Mouse (Mus musculus) heart, postnatal 0 days (tissue): ENCODE results near the gene Kat6b. TPM values are rescaled to one million over a fixed set of nuclear protein-coding genes. Genes with fewer than 3 reads are reported as not detected.
A peak's percentile ranks its signal among the peaks of the same experiment; 100 is the strongest.

Source experiments
- ATAC-seq: fragments of 200-750 bp; cut with Nextera tagmentation; 2 replicates; pipeline ENCODE4 v1.8.0; 2017; ENCODE audit warnings: low read depth, moderate number of reproducible peaks, moderate library complexity; ENCODE audit not compliant: insufficient read depth
- DNase-seq: peaks from one replicate; pipeline ENCODE4 v3.0.0-alpha.2; 2016; ENCODE audit warnings: low spot score
- H3K27ac ChIP-seq: fragments of 300-500 bp; sonication (generic); 2 replicates; pipeline ENCODE4 v1.5.1; 2014; ENCODE audit warnings: low read depth, mild to moderate bottlenecking
- H3K27me3 ChIP-seq: fragments of 300-500 bp; sonication (generic); 2 replicates; pipeline ENCODE4 v1.6.1; 2014; ENCODE audit warnings: low read length, mixed read lengths; ENCODE audit not compliant: control insufficient read depth, insufficient read depth
- H3K36me3 ChIP-seq: fragments of 300-500 bp; sonication (generic); replicated peaks from 2 replicates; pipeline ENCODE4 v1.6.1; 2014; ENCODE audit warnings: low read length, mixed read lengths; ENCODE audit not compliant: control insufficient read depth, insufficient read depth
- H3K4me1 ChIP-seq: fragments of 300-500 bp; sonication (generic); 2 replicates; pipeline ENCODE4 v1.6.1; 2014; ENCODE audit warnings: antibody characterized with exemption; ENCODE audit not compliant: control insufficient read depth, insufficient read depth
- H3K4me2 ChIP-seq: fragments of 300-500 bp; sonication (generic); 2 replicates; pipeline ENCODE4 v1.6.1; 2014; ENCODE audit warnings: low read depth, mild to moderate bottlenecking, low read length, moderate library complexity
- H3K4me3 ChIP-seq: fragments of 300-500 bp; sonication (generic); 2 replicates; pipeline ENCODE4 v1.5.1; 2014; ENCODE audit warnings: low read depth, low read length
- H3K9ac ChIP-seq: fragments of 300-500 bp; sonication (generic); replicated peaks from 2 replicates; pipeline ENCODE4 v1.6.1; 2014; ENCODE audit warnings: low read depth, low read length, mixed read lengths
- H3K9me3 ChIP-seq: fragments of 300-500 bp; sonication (generic); replicated peaks from 2 replicates; pipeline ENCODE4 v1.6.1; 2016; ENCODE audit warnings: low read length; ENCODE audit not compliant: control insufficient read depth
- CTCF ChIP-seq: IDR thresholded peaks from 2 replicates; pipeline ENCODE4 v1.5.1; 2016; ENCODE audit warnings: antibody characterized with exemption, control low read depth, low read depth
- EP300 ChIP-seq: IDR thresholded peaks from 2 replicates; pipeline ENCODE4 v1.6.1; 2016; ENCODE audit warnings: antibody characterized with exemption, low read depth
- WGBS: fragments of 180-500 bp; shearing (Covaris S2); extraction: QIAGEN DNeasy Blood & Tissue Kit; methylation state at CpG from one replicate; pipeline ENCODE4 v1.1.7; 2014; 5-methylcytosine and 5-hydroxymethylcytosine counted together
- polyA plus RNA-seq: library from polyadenylated mRNA; unstranded; fragments of >200 nt; fragmentation: Nextera tagmentation; extraction: Ambion mirVana; gene quantifications from 2 replicates; pipeline ENCODE4 v1.2.1, GENCODE M21; 2015
- total RNA-seq: library from RNA; depleted of rRNA; stranded (reverse); fragments of >200 nt; gene quantifications from 2 replicates; pipeline ENCODE4 v1.2.3, GENCODE M21; 2014; ENCODE audit warnings: low replicate concordance

Kat6b gene
- total and polyA plus RNA-seq, 2 experiments from 2014 or later: 5.4 to 52.9 TPM

- WGBS: 70% methylated on average over 2 of the region's 2 CpGs
- Histone ChIP-seq H3K9ac (no peak overlapping the region), H3K27ac (no peak overlapping the region), H3K9me3 (no peaks in the 10 kb centered on the region), H3K4me3 (no peak overlapping the region), H3K36me3 (0 out of 2 replicates have a peak, but pooled peaks cover 4% of the 10 kb centered on the region), H3K4me2 (no peak overlapping the region), H3K27me3 (no peaks in the 10 kb centered on the region), H3K4me1 (peaks cover 15% of the 10 kb centered on the region; the same call in 1 of the 2 replicates)
- DNase-seq: no peak
- ATAC-seq: no peak
- TF ChIP-seq EP300 (no peak), CTCF (no peak)
Measured at GRCm38 (mm10) chr14:21676223-21676622, 195.0 kb downstream of the Kat6b start.

DNA sequence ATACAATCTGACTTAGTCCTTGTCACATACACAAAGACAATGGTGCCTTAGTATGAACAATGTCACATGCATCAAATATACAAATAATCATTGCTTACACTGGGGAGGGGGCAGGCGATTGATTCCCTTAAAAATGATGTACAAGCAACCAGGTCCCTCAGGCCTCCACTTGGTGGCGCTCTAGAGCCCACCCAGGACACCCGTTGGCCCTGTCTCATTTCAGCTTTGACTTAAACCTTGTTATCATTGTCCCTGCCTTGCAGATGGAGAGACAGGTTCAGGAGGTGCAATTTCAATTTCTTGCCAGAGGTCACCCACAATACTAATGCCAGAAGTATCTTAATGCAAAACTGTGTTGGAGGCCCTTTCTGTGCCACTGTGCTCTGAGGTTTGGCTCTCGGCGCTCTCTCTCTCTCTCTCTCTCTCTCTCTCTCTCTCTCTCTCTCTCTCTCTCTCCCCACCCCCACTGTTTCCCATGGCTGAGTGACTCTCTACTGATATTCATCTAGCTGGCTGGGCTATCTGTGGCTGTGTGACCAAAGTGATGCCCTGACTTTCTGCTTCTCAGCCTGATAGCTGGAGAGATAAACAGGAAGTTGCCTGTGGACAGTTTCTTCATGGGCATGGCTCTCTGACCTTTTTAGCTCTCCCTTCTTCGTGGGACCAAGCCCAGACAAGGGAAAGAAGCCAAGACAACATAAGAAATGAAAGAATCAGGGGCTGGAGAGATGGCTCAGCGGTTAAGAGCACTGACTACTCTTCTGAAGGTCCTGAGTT is 197.5 kb downstream of the Kat6b start:
- Histone ChIP-seq H3K27me3 (no peaks in the 10 kb centered on the region), H3K4me1 (peaks cover 19% of the 10 kb centered on the region), H3K9ac (no peak overlapping the region), H3K9me3 (no peaks in the 10 kb centered on the region), H3K27ac (no peak overlapping the region), H3K4me3 (no peak overlapping the region), H3K4me2 (no peak overlapping the region), H3K36me3 (no peaks in the 10 kb centered on the region)
- DNase-seq (peak; percentile 32), ATAC-seq (no peak)
- WGBS: 40% methylated on average over 7 of the region's 7 CpGs
- peak; percentile 71 for TF ChIP-seq CTCF
- no peak for TF ChIP-seq EP300

- Histone ChIP-seq H3K4me3 (no peak overlapping the region), H3K9me3 (no peaks in the 10 kb centered on the region), H3K27me3 (no peaks in the 10 kb centered on the region), H3K4me1 (peaks cover 16% of the 10 kb centered on the region), H3K9ac (no peak overlapping the region), H3K36me3 (no peaks in the 10 kb centered on the region), H3K27ac (no peak overlapping the region), H3K4me2 (no peak overlapping the region)
- DNase-seq (no peak), ATAC-seq (no peak)
- TF ChIP-seq CTCF (no peak), EP300 (no peak)
- 39% methylated on average over 8 of the region's 8 CpGs for WGBS
Measured at GRCm38 (mm10) chr14:21679631-21680201, 198.5 kb downstream of the Kat6b start.

- WGBS: 8% methylated on average over 9 of the region's 9 CpGs
- Histone ChIP-seq H3K36me3 (no peaks in the 10 kb centered on the region), H3K4me1 (peaks cover 16% of the 10 kb centered on the region), H3K27ac (no peak overlapping the region), H3K27me3 (peaks cover 13% of the 10 kb centered on the region; the same call in 1 of the 2 replicates), H3K9me3 (no peaks in the 10 kb centered on the region), H3K4me3 (no peak overlapping the region), H3K9ac (no peak overlapping the region), H3K4me2 (peak overlapping the region; percentile 27)
- TF ChIP-seq CTCF (no peak), EP300 (no peak)
- DNase-seq (no peak), ATAC-seq (no peak)
Measured at GRCm38 (mm10) chr14:21682681-21683129, 201.5 kb downstream of the Kat6b start.

GRCm38 (mm10) chr14:21683834-21684233 is 202.6 kb downstream of the Kat6b start:
- H3K4me2 ChIP-seq: no peak overlapping the region
- ATAC-seq (no peak), DNase-seq (no peak)
- TF ChIP-seq EP300 (no peak), CTCF (no peak)
- peaks cover 16% of the 10 kb centered on the region for H3K4me1 ChIP-seq
- WGBS: 54% methylated on average over 4 of the region's 4 CpGs
- H3K27ac ChIP-seq: no peak overlapping the region
- peaks cover 13% of the 10 kb centered on the region; the same call in 1 of the 2 replicates for H3K27me3 ChIP-seq
- no peaks in the 10 kb centered on the region for H3K9me3 ChIP-seq
- H3K9ac ChIP-seq: no peak overlapping the region
- H3K4me3 ChIP-seq: no peak overlapping the region
- H3K36me3 ChIP-seq: no peaks in the 10 kb centered on the region
